Mouse (Mus musculus) urinary bladder, postnatal 25 days (tissue): Measurements from ENCODE around the gene Atxn3.
"Not testable (repeated sequence)": the region's sequence is repeated elsewhere in the genome, so short reads cannot be mapped to it uniquely, and the experiment has no call there.

Source experiments
- DNase-seq: peaks from one replicate; pipeline ENCODE4 v3.0.0; 2022; ENCODE audit warnings: low spot score

Atxn3 gene

GRCm38 (mm10) chr12:101958556-101958955 is 510 bp upstream of the Atxn3 start:
- DNase-seq, result no peak

GRCm38 (mm10) chr12:101957079-101957941 is 736 bp downstream of the Atxn3 start:
- no peak for DNase-seq

GRCm38 (mm10) chr12:101955821-101956220 is 2.2 kb downstream of the Atxn3 start:
- DNase-seq, result not testable (repeated sequence)

- DNase-seq, result no peak
Observed at GRCm38 (mm10) chr12:101948801-101949200, 9.2 kb downstream of the Atxn3 start.

- no peak for DNase-seq
Observed at GRCm38 (mm10) chr12:101947986-101948385, 10.1 kb downstream of the Atxn3 start.

GRCm38 (mm10) chr12:101937572-101937971 is 20.5 kb downstream of the Atxn3 start:
- no peak for DNase-seq

- no peak for DNase-seq
Observed at GRCm38 (mm10) chr12:101935223-101935622, 22.8 kb downstream of the Atxn3 start.

- no peak for DNase-seq
Observed at GRCm38 (mm10) chr12:101928423-101928822, 29.6 kb downstream of the Atxn3 start.

GRCm38 (mm10) chr12:101922313-101922712 is 35.7 kb downstream of the Atxn3 start:
- DNase-seq, result no peak

GRCm38 (mm10) chr12:101919847-101920246 is 38.2 kb downstream of the Atxn3 start:
- DNase-seq, result no peak

GRCm38 (mm10) chr12:101917165-101917564 is 40.9 kb downstream of the Atxn3 start:
- DNase-seq, result no peak

- DNase-seq, result peak; percentile 83
Observed at GRCm38 (mm10) chr12:101912626-101913490, 45.2 kb downstream of the Atxn3 start, which contains the start of gene Trip11. TSS of gene Trip11 (minus strand) at chr12:101913267.

- no peak for DNase-seq
Observed at GRCm38 (mm10) chr12:101911346-101911745, 46.7 kb downstream of the Atxn3 start.

GRCm38 (mm10) chr12:101910360-101910759 is 47.7 kb downstream of the Atxn3 start:
- DNase-seq, result no peak

- no peak for DNase-seq
Observed at GRCm38 (mm10) chr12:101905817-101906216, 52.2 kb downstream of the Atxn3 start.

- no peak for DNase-seq
Observed at GRCm38 (mm10) chr12:101904906-101905305, 53.1 kb downstream of the Atxn3 start.

- DNase-seq, result no peak
Observed at GRCm38 (mm10) chr12:101904170-101904569, 53.9 kb downstream of the Atxn3 start.

GRCm38 (mm10) chr12:101899671-101900245 is 58.3 kb downstream of the Atxn3 start:
- DNase-seq, result no peak

- no peak for DNase-seq
Observed at GRCm38 (mm10) chr12:101898966-101899365, 59.1 kb downstream of the Atxn3 start.

- DNase-seq, result no peak
Observed at GRCm38 (mm10) chr12:101897113-101897512, 60.9 kb downstream of the Atxn3 start.

GRCm38 (mm10) chr12:101893296-101893695 is 64.8 kb downstream of the Atxn3 start:
- no peak for DNase-seq

GRCm38 (mm10) chr12:101892832-101893231 is 65.2 kb downstream of the Atxn3 start:
- no peak for DNase-seq
